Mouse (Mus musculus) liver, embryonic 11.5 days (tissue): ENCODE results near the gene Mmp19. TPM values are rescaled to one million over a fixed set of nuclear protein-coding genes. Genes with fewer than 3 reads are reported as not detected.

Experiments
- ATAC-seq: fragments of 200-750 bp; cut with Nextera tagmentation; replicated peaks from 2 replicates; pipeline ENCODE4 v1.8.0; 2017; ENCODE audit warnings: moderate number of reproducible peaks, mild to moderate bottlenecking, moderate TSS enrichment, moderate library complexity; ENCODE audit not compliant: low FRiP score
- DNase-seq: peaks from one replicate; pipeline ENCODE4 v3.0.0-alpha.2; 2017; ENCODE audit warnings: low spot score
- H3K27ac ChIP-seq: fragments of 300-500 bp; sonication (generic); 2 replicates; pipeline ENCODE4 v1.5.1; 2014; ENCODE audit warnings: mild to moderate bottlenecking, low read depth, low read length, control low read depth
- H3K27me3 ChIP-seq: fragments of 300-500 bp; sonication (generic); replicated peaks from 2 replicates; pipeline ENCODE4 v1.6.1; 2014; ENCODE audit warnings: low read length, mixed read lengths; ENCODE audit not compliant: control insufficient read depth, insufficient read depth
- H3K36me3 ChIP-seq: fragments of 300-500 bp; sonication (generic); 2 replicates; pipeline ENCODE4 v1.6.1; 2014; ENCODE audit warnings: mild to moderate bottlenecking, low read length, moderate library complexity, mixed read lengths; ENCODE audit not compliant: control insufficient read depth, insufficient read depth
- H3K4me1 ChIP-seq: fragments of 300-500 bp; sonication (generic); replicated peaks from 2 replicates; pipeline ENCODE4 v1.6.1; 2014; ENCODE audit warnings: low read length, mixed read lengths; ENCODE audit not compliant: control insufficient read depth, insufficient read depth
- H3K4me2 ChIP-seq: fragments of 300-500 bp; sonication (generic); 2 replicates; pipeline ENCODE4 v1.6.1; 2014; ENCODE audit warnings: mild to moderate bottlenecking, control low read depth, moderate library complexity
- H3K4me3 ChIP-seq: fragments of 300-500 bp; sonication (generic); 2 replicates; pipeline ENCODE4 v1.5.1; 2014; ENCODE audit warnings: low read depth, low read length, control low read depth
- H3K9ac ChIP-seq: fragments of 300-500 bp; sonication (generic); 2 replicates; pipeline ENCODE4 v1.6.1; 2014; ENCODE audit warnings: low read depth, low read length, control low read depth
- H3K9me3 ChIP-seq: fragments of 300-500 bp; sonication (generic); 2 replicates; pipeline ENCODE4 v1.6.1; 2016; ENCODE audit warnings: low read length, inconsistent platforms, mixed read lengths; ENCODE audit not compliant: control insufficient read depth
- WGBS: fragments of 180-500 bp; shearing (Covaris S2); extraction: QIAGEN DNeasy Blood & Tissue Kit; methylation state at CpG from one replicate; pipeline ENCODE4 v1.1.7; 2014; 5-methylcytosine and 5-hydroxymethylcytosine counted together
- polyA plus RNA-seq: library from polyadenylated mRNA; unstranded; fragments of >200 nt; fragmentation: Nextera tagmentation; extraction: Ambion mirVana; gene quantifications from 2 replicates; pipeline ENCODE4 v1.2.1, GENCODE M21; 2014

The Mmp19 gene
- polyA plus RNA-seq, 1 experiment from 2014 or later: 9.2 TPM

- Histone ChIP-seq H3K4me2 (no peak overlapping the region), H3K9me3 (no peaks in the 10 kb centered on the region), H3K27me3 (no peaks in the 10 kb centered on the region), H3K4me1 (no peaks in the 10 kb centered on the region), H3K27ac (no peak overlapping the region), H3K36me3 (no peaks in the 10 kb centered on the region), H3K4me3 (no peak overlapping the region), H3K9ac (no peak overlapping the region)
- 94% methylated on average over 1 of the region's 1 CpGs for WGBS
- DNase-seq: no peak
- no peak for ATAC-seq
These were observed 2.5 kb downstream of the Mmp19 start for GRCm38 (mm10) chr10:128793258-128793657.

- Histone ChIP-seq H3K9me3 (no peaks in the 10 kb centered on the region), H3K9ac (no peak overlapping the region), H3K4me1 (no peaks in the 10 kb centered on the region), H3K27ac (no peak overlapping the region), H3K36me3 (0 out of 2 replicates have a peak, but pooled peaks cover 2% of the 10 kb centered on the region), H3K27me3 (no peaks in the 10 kb centered on the region), H3K4me2 (no peak overlapping the region), H3K4me3 (no peak overlapping the region)
- ATAC-seq (no peak), DNase-seq (no peak)
- 80% methylated on average over 5 of the region's 5 CpGs for WGBS
These were observed 3.7 kb downstream of the Mmp19 start for GRCm38 (mm10) chr10:128794391-128794790.

DNA sequence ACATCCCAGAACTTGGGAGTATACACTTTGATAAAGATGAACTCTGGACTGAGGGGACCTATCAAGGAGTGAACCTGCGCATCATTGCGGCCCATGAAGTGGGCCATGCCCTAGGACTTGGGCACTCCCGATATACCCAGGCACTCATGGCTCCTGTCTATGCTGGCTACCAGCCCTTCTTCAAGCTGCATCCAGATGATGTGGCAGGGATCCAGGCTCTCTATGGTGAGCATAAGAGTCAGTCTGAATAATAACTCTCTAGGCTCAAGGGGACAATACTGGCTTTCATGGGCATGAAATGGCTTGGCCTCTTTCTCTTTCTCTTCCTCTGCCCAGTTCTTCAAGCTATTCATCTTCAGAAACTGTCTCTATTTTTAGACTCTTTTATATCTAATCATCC lies 4.9 kb downstream of the Mmp19 start:
- Histone ChIP-seq H3K4me3 (no peak overlapping the region), H3K27ac (no peak overlapping the region), H3K9me3 (no peaks in the 10 kb centered on the region), H3K27me3 (no peaks in the 10 kb centered on the region), H3K4me1 (no peaks in the 10 kb centered on the region), H3K9ac (no peak overlapping the region), H3K4me2 (no peak overlapping the region), H3K36me3 (0 out of 2 replicates have a peak, but pooled peaks cover 2% of the 10 kb centered on the region)
- DNase-seq (no peak), ATAC-seq (no peak)
- 95% methylated on average over 3 of the region's 3 CpGs for WGBS

DNA sequence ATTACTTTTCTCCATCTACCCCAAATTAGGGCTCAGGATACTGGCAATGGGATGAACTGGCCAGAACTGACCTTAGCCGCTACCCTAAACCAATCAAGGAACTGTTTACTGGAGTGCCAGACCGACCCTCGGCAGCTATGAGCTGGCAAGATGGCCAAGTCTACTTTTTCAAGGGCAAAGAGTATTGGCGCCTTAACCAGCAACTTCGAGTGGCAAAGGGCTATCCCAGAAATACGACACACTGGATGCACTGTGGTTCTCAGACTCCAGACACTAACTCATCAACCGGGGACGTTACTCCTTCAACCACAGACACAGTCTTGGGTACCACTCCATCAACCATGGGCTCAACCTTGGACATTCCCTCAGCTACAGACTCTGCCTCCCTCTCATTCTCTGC lies 8.0 kb downstream of the Mmp19 start:
- ATAC-seq: no peak
- WGBS: 95% methylated on average over 8 of the region's 8 CpGs
- Histone ChIP-seq H3K4me2 (no peak overlapping the region), H3K27me3 (no peaks in the 10 kb centered on the region), H3K4me1 (peaks cover 3% of the 10 kb centered on the region), H3K9ac (no peak overlapping the region), H3K9me3 (no peaks in the 10 kb centered on the region), H3K36me3 (0 out of 2 replicates have a peak, but pooled peaks cover 2% of the 10 kb centered on the region), H3K27ac (no peak overlapping the region), H3K4me3 (no peak overlapping the region)
- DNase-seq: no peak

- no peak overlapping the region for H3K4me3 ChIP-seq
- H3K4me2 ChIP-seq: no peak overlapping the region
- DNase-seq (no peak), ATAC-seq (no peak)
- 83% methylated on average over 16 of the region's 16 CpGs for WGBS
- peaks cover 17% of the 10 kb centered on the region for H3K4me1 ChIP-seq
- no peaks in the 10 kb centered on the region for H3K27me3 ChIP-seq
- H3K27ac ChIP-seq: no peak overlapping the region
- H3K9me3 ChIP-seq: no peaks in the 10 kb centered on the region
- no peak overlapping the region for H3K9ac ChIP-seq
- peaks cover 2% of the 10 kb centered on the region; the same call in 1 of the 2 replicates for H3K36me3 ChIP-seq
These were observed 11.3 kb downstream of the Mmp19 start for GRCm38 (mm10) chr10:128801981-128802495.

DNA sequence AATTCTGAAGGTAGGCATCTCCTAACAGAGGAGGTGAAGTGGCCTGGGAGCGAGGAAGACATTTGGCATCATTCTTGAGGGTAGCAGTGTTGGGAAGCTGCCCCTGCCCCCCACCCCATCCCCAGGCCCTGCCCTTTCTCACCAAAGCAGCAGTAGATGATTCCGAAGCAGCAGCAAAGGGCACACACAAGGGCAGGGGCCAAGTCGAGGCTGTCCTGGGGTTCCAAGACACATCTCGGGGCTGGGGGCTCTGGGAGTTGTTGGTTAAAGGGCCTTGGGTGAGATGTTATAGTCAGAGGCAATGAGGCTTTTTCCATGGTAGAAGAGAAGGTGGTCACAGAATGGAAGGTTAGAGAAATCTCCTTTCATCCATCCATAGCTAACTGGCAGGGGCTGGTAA lies 12.2 kb downstream of the Mmp19 start:
- Histone ChIP-seq H3K36me3 (peaks cover 5% of the 10 kb centered on the region; the same call in 1 of the 2 replicates), H3K27ac (no peak overlapping the region), H3K4me2 (peak overlapping the region; percentile 65), H3K9ac (no peak overlapping the region), H3K9me3 (no peaks in the 10 kb centered on the region), H3K4me1 (peaks cover 26% of the 10 kb centered on the region), H3K27me3 (no peaks in the 10 kb centered on the region), H3K4me3 (peak overlapping the region; percentile 69)
- ATAC-seq (no peak), DNase-seq (no peak)
- 60% methylated on average over 4 of the region's 4 CpGs for WGBS

- no peak for DNase-seq
- Histone ChIP-seq H3K27me3 (no peaks in the 10 kb centered on the region), H3K4me2 (peak overlapping the region; percentile 65), H3K36me3 (peaks cover 5% of the 10 kb centered on the region; the same call in 1 of the 2 replicates), H3K9ac (peak overlapping the region; percentile 76; the same call in 1 of the 2 replicates), H3K9me3 (no peaks in the 10 kb centered on the region), H3K4me1 (peaks cover 26% of the 10 kb centered on the region), H3K4me3 (peak overlapping the region; percentile 69), H3K27ac (0 out of 2 replicates have a peak overlapping the region, but pooled peaks have one; percentile 87)
- no peak for ATAC-seq
- whole genome bisulfite sequencing: 18% methylated on average over 6 of the region's 6 CpGs
These were observed 12.7 kb downstream of the Mmp19 start for GRCm38 (mm10) chr10:128803361-128803760.

GRCm38 (mm10) chr10:128803771-128804270 lies 13.1 kb downstream of the Mmp19 start, which contains the start of gene Dnajc14:
TSS of gene Dnajc14 (plus strand) at chr10:128804062.
- no peaks in the 10 kb centered on the region for H3K9me3 ChIP-seq
- ATAC-seq (no peak; the same call in 1 of the 2 replicates), DNase-seq (no peak)
- peaks cover 3% of the 10 kb centered on the region; the same call in 1 of the 2 replicates for H3K36me3 ChIP-seq
- H3K4me1 ChIP-seq: peaks cover 31% of the 10 kb centered on the region
- H3K4me3 ChIP-seq: peak within 1 kb of the TSS; percentile 69
- H3K4me2 ChIP-seq: peak within 1 kb of the TSS; percentile 65
- 4% methylated on average over 14 of the region's 14 CpGs for WGBS
- no peaks in the 10 kb centered on the region for H3K27me3 ChIP-seq
- peak within 1 kb of the TSS; percentile 87 for H3K27ac ChIP-seq
- H3K9ac ChIP-seq: peak within 1 kb of the TSS; percentile 76
